Mouse (Mus musculus): ENCODE data around the gene Sncb.

Gene Sncb

GRCm38 (mm10) chr13:54781086-54781485 lies 14.7 kb upstream of the Sncb start:
- DNase-seq = no peak

GRCm38 (mm10) chr13:54780592-54780991 lies 14.2 kb upstream of the Sncb start:
- DNase-seq = no peak

GRCm38 (mm10) chr13:54767012-54767411 lies 617 bp upstream of the Sncb start:
- no peak for DNase-seq

GRCm38 (mm10) chr13:54765281-54766191 lies 859 bp downstream of the Sncb start:
- no peak for DNase-seq

- no peak for DNase-seq
Measured at GRCm38 (mm10) chr13:54760906-54761305, 5.5 kb downstream of the Sncb start.

- peak; percentile 60 for DNase-seq
Measured at GRCm38 (mm10) chr13:54760164-54760795, 6.1 kb downstream of the Sncb start.

- DNase-seq = peak; percentile 25
Measured at GRCm38 (mm10) chr13:54759496-54759895, 6.9 kb downstream of the Sncb start.

GRCm38 (mm10) chr13:54758756-54759470 lies 7.5 kb downstream of the Sncb start:
- no peak for DNase-seq

- DNase-seq = peak; percentile 96
Measured at GRCm38 (mm10) chr13:54758045-54758755, 8.2 kb downstream of the Sncb start.

GRCm38 (mm10) chr13:54757093-54757830 lies 9.1 kb downstream of the Sncb start:
- DNase-seq = no peak

GRCm38 (mm10) chr13:54756156-54756712 lies 10.2 kb downstream of the Sncb start:
- no peak for DNase-seq

GRCm38 (mm10) chr13:54755201-54755830 lies 11.1 kb downstream of the Sncb start:
- no peak for DNase-seq

- no peak for DNase-seq
Measured at GRCm38 (mm10) chr13:54754169-54755080, 12.0 kb downstream of the Sncb start.

GRCm38 (mm10) chr13:54753733-54754132 lies 12.7 kb downstream of the Sncb start:
- no peak for DNase-seq

- DNase-seq = no peak
Measured at GRCm38 (mm10) chr13:54752656-54753055, 13.7 kb downstream of the Sncb start.

- peak; percentile 68 for DNase-seq
Measured at GRCm38 (mm10) chr13:54750699-54751098, 15.7 kb downstream of the Sncb start.

- DNase-seq = no peak
Measured at GRCm38 (mm10) chr13:54749864-54750411, 16.5 kb downstream of the Sncb start, which contains the start of gene Gprin1. Gene Gprin1 (minus strand): TSS chr13:54749874.

- DNase-seq = peak; percentile 89
Measured at GRCm38 (mm10) chr13:54749061-54749863, 17.1 kb downstream of the Sncb start.

- DNase-seq = no peak
Measured at GRCm38 (mm10) chr13:54748721-54749060, 17.7 kb downstream of the Sncb start.

Data from embryo, embryonic 11 days (tissue).